Mouse (Mus musculus) spleen, adult 18-20 months (tissue): ENCODE data around the gene Spg21.

Experiments
- DNase-seq, 2 experiments: peaks; one replicate each; pipeline ENCODE4 v3.0.0; 2022; ENCODE audit warnings: mixed read lengths in 2 of 2

Spg21 gene

DNA sequence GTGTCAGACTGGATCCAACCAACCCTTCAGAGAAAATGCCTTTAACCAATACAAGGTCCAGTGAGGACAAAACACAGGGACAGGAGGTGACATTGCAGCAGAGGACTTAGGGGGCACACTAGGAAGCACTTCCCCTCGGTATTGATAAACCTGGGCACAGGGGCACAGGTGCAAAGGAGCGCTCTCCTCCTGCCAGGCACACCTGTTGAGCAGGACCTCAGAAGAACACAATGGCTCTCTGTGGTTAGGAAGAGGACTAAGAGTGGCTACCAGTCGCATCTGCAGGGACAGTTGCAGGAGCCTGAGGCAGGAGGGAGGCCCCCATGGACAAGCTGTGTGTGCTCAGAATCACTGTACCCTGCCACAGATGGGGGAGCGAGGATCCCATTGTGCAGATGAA lies 75.7 kb downstream of the Spg21 start:
- no peak for DNase-seq
